Mouse (Mus musculus) c-Kit-positive CD71-positive TER-119-positive erythroid progenitor cells, embryonic 14.5 days (primary cell): ENCODE data around the gene St3gal3.
A peak's percentile ranks its signal among the peaks of the same experiment; 100 is the strongest.

Experiments
- DNase-seq: peaks from one replicate; pipeline ENCODE4 v3.0.0-alpha.2; 2013; ENCODE audit warnings: low spot score

Gene St3gal3

DNA sequence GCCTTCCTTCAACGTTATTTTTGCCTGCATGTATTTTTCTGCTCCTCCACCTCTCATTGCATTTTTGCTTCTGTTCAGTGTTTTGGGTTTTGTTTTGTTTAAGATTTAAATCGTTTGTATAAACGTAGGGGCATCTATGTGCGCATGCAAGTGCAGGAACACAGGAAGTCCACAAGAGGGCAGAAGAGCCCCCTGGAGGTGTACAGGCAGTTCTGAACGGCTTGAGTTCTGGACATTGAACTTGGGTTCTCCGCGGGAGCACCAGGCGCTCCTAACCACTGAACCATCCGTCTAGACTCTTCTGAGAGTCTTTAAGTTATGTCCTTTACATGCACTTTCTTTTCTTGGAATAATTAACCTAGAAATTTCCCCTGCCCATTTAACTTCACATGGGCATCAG is 44.8 kb downstream of the St3gal3 start:
- no peak for DNase-seq

DNA sequence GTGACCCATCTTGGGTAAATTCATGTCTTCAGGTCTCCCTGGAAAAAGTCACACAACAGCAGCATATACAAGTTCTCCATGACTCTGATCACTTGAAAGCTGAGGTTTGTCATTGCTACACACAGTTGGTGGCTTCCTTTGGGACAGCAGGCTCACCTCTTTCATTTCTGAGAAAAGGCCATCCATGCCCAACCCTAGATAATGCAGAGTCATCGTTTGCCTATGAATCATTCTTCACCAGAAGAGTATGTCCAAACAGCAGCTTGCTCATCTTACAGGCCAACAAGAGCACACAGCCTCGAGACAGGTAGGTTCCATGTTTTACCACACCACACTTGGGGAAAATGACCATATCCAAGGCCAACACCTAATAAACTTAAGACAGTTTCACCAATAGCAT is 45.9 kb downstream of the St3gal3 start:
- DNase-seq: no peak

DNA sequence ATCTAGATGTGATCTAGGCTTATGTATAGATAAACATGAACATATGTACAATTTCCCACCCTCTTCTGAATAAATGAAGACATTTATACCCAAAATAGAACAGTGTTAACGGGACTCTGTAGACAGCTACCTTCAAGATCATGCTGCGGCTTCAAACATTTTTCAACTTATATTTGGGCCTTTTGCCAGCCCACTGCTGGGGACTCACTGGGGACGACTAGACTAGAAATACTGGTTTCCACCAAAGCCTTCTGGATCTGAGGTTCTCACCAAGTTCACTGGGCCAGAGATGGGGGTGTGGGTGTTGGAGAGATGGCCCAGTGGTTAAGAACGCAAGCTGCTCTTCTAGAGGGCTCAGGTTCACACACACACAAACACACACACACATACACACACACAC is 49.7 kb downstream of the St3gal3 start:
- no peak for DNase-seq

DNA sequence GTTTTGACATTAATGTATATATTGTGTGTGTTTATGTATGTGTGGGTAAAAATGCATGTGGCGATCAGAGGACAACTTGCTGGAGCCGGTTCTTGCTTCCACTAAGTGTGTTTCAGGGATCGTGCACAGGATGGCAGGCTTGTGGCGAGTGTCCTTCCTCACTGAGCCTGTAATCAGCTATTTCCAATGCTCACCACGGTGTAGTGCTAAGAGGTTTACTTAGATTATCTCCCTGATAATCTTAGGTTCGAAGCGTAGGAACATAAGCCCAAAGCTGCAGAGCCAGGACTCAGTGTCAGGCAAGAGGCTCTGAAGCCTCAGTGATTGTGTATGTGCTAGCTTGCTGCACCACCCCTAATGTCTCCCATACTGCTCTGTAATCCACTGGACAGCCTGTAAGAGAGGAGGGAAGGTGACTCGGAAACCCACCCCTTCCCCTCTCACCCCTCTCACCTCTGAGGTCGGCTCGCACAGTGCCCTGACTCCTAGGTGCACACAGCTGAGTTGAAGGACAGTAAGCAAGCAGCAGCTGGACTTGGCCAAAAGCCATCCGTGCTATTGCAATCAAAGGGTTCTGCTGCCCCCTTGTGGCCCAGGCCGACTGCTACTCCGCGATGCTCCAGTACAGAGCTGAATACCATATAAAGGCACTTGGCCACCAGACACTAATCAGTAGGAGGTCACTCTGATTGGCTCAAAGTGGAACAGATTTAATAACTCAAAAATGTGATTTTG is 51.3 kb downstream of the St3gal3 start:
- peak; percentile 91 for DNase-seq

GRCm38 (mm10) chr4:118081608-118082331 is 52.9 kb downstream of the St3gal3 start:
- no peak for DNase-seq

GRCm38 (mm10) chr4:118080481-118080880 is 54.2 kb downstream of the St3gal3 start:
- peak; percentile 56 for DNase-seq

GRCm38 (mm10) chr4:118079195-118079594 is 55.5 kb downstream of the St3gal3 start:
- peak; percentile 93 for DNase-seq

- DNase-seq: no peak
Observed at GRCm38 (mm10) chr4:118078576-118078975, 56.1 kb downstream of the St3gal3 start.

GRCm38 (mm10) chr4:118077293-118077752 is 57.4 kb downstream of the St3gal3 start:
- no peak for DNase-seq

- DNase-seq: no peak
Observed at GRCm38 (mm10) chr4:118076648-118077047, 58.1 kb downstream of the St3gal3 start.

GRCm38 (mm10) chr4:118075343-118075742 is 59.4 kb downstream of the St3gal3 start:
- DNase-seq: no peak

DNA sequence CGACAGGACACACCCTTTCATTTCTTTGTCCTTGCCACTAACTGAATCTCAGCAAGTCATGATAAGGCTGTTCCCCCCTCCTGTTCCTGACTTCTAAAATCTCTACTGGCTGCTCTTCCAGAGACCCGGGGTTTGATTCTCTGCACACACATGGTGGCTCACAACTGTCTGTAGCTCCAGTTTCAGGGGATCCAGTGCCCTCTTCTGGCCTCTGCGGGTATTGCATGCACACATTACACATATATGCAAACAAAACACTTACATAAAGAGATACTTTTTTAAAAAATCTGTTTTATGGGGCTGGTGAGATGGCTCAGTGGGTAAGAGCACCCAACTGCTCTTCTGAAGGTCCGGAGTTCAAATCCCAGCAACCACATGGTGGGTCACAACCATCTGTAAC is 60.5 kb downstream of the St3gal3 start:
- no peak for DNase-seq

DNA sequence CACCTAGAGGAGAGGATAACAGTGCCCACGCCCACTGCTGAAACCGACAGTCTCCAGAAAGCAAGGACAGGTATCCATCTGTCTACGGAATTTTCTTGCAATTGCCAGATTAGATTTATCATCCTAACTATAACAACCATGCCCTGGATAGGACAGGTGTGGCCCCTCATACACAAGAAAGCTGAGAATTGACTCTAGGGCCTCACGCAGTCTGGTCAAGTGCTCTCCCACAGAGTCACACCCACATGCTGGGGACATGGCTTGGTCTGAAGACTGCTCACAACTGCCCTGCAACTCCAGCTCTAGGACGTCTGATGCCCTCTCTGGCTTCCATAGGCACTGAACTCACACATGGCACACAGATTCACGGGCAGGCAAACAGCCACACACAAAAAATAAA is 61.6 kb downstream of the St3gal3 start:
- DNase-seq: no peak

DNA sequence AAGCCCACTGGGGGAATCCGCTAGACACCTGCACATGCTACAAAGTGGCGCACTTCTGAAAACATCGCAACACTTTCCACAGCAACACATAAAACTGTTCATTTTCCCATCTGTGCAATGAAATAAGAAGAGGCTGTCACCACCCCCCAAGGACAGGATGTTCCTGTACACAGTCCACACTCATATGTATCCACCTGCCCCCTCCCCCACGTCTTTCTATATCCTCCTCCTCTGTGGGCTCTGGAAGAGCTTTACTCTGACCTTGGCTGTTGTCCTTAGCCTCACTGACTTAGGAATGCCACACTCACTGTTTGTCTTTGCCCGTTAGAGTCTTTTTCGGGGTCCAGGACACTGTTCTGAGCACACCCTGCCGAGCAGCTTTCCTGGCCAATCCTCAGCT is 62.8 kb downstream of the St3gal3 start:
- DNase-seq: no peak

DNA sequence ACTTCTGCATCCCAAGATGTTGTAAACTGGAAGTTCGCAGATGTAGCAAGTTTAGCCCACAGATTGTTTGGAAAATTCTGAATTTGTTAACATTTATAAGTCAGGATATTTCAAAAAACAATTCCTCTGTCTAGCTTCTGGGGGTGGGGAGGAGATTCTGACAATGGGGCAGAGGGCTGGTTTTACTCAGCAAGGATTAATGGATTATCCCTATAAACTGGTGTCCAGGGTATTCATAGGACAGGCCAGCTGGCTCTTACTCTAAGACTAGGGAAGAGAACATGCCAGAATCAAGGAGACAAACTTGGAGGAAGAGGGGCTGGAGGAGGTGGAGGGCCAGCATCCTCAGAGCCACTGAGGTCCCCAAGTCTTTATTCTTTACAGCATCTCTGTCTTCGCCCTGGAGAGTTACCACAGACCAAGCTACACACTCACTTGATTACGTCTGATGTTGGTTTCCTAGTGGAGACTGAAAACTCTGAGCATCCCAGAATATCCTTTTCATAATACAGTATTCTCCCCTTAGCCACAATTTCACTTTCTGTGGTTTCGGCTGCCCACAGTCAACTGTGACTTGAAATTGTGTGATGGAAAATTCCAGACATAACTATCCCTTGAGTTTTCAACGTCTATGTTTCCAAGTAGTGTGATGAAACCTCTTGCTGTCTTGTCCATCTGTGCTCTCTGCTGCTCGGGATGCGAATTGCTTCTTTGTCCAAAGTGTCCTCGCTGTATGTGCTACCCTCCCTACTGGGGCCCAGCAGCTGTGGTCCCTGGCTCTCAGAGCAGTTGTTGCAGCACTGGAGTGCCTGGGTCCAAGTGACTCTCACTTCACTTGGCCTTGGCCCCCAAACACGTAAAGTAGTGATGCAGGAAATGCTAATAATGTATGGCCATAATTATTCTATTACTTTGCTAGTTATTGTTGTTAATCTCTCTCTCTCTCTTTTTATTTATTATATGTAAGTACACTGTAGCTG is 64.2 kb downstream of the St3gal3 start:
- DNase-seq: no peak

- DNase-seq: no peak
Observed at GRCm38 (mm10) chr4:118061809-118062463, 72.8 kb downstream of the St3gal3 start.

DNA sequence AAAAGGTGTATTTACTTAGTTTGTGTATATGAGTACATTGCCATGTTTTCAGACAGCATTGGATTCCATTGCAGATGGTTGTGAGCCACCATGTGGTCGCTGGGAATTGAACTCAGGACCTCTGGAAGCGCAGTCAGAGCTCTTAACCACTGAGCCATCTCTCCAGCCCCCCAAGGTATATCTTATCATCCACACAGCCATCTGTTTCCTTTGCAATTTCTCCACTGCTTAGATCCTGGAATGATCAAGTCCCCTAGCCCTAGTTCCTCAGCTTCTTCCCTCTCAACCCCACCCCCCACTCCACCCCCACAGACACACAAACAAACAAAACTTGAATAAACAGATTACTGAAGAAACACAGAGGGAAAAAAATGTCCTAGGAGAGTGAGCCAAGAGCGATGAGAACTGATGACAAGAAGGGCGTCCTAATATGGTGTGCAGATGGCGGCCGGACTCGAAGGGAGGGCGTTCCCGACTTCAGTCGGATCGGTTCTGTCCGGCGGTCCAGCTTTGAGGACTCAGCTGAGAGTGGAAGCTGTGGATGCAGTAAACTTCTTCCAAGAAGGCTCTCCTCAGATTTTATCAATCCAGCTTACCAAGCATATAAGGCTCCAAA is 73.7 kb downstream of the St3gal3 start:
- no peak for DNase-seq

DNA sequence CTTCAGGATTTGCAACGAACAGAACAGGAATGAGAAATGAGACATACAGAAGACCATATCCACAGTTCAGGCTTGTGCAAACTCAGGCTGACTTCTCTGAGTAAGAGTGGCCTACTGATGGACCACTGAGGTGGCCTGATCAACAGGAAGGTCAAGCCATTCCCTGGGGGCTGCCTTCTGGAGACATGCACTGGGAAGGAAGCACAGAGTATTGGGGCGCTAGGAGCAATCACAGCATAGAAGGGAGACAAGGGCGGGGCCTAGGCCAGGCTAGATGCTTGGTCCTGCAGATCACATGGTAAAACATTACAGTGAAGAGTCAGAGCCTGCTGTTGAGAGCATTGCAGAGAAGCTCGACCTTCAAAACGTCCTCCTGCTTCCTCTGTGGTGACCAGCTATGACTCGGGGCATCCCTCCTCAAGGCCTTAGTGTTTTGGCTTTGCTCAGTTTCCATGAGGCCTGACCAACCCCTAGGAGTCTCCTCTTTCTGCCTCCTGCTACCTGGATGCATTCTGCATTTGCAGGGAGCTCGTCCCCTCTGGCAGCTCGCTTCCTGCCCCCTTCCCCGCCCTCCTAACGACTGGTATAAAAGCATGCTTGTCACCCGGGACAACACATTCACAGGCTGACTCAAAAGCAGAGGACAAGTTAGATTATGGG is 74.8 kb downstream of the St3gal3 start:
- no peak for DNase-seq

DNA sequence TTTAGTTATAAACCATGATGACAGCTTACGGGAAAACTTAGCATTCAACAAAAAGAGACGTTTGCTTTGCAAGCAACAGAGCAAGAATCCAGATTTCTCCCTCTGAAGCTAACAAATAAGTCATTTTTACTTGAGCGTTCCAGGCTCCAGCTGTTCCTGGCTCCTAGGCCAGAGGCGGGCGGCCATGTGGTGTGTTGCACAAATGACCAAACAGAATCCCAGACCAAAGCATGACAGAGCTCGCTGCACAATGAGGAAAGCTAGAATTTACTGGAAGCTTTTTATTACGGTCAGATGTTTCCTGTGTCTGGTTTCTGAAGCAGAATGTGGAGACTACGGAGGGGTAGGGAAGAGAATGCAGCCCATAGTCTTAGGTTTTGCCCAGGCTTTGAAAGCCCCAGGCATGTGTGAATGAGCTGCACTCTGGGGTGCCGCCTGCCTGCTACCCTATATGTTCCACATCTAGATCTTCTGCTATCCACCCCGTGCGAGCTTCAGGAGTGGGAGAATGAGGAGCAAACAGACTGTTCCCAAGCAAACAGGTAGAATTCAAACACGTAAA is 76.5 kb downstream of the St3gal3 start:
- DNase-seq: no peak

DNA sequence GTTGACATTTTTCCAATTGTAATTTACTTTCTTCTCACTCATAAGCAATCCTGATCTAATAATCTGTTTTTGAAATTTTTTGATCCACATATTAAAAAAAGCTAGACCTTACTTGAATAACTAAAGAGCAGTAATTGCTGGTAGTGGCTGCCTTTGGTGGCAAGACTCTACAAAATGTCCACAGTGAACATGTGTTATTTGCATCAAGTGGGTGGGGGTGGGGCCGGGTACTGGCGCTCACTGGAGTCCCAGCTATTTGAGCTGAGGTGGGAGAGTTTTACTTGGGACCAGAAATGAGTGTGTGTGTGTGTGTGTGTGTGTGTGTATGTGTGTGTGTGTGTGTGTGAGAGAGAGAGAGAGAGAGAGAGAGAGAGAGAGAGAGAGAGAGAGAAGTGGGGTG is 77.6 kb downstream of the St3gal3 start:
- no peak for DNase-seq
